Mouse (Mus musculus) fat pad, adult 2 months (tissue): ENCODE measurements at regions not wholly inside any gene's neighbourhood (a gene's known extent, or its start where the extent isn't known, plus 50 kb on each side); places are given as distances from the start of the nearest gene placed in this dataset.

Experiments
- DNase-seq: peaks from one replicate; pipeline ENCODE4 v3.0.0-alpha.2; 2011; ENCODE audit warnings: low read depth, low spot score; ENCODE audit errors: extremely low read depth

- no peak for DNase-seq
Observed at GRCm38 (mm10) chr6:140095416-140095815, 54.2 kb upstream of the Plcz1 start.
